Mouse (Mus musculus) erythroblast, embryonic 14.5 days (primary cell): ENCODE results near the gene Arhgap15.

ENCODE experiments used
- GATA1 ChIP-seq: IDR thresholded peaks from 2 replicates; pipeline ENCODE4 v1.6.1; 2012; ENCODE audit warnings: low read length, inconsistent platforms, mixed read lengths
- TAL1 ChIP-seq: IDR thresholded peaks from 3 replicates; pipeline ENCODE4 v1.6.1; 2012; ENCODE audit warnings: low read length, inconsistent platforms, mixed read lengths

GRCm38 (mm10) chr2:44218317-44218716 lies 469.7 kb downstream of the Arhgap15 start:
- TF ChIP-seq GATA1 (no peak), TAL1 (no peak)
